Mouse (Mus musculus) frontal cortex, postnatal 25 days (tissue): ENCODE data around the gene Ryk.

Source experiments
- DNase-seq, 2 experiments: peaks; one replicate each; pipeline ENCODE4 v3.0.0; 2022; ENCODE audit warnings: low spot score in 2 of 2

The Ryk gene

GRCm38 (mm10) chr9:102834742-102835591 is at the start of gene Ryk:
Gene Ryk (plus strand): TSS chr9:102834917.
- peak; percentile 56 to 60 for DNase-seq

- DNase-seq: no peak
Observed at GRCm38 (mm10) chr9:102789491-102789890, 45.2 kb upstream of the Ryk start.

- no peak for DNase-seq
Observed at GRCm38 (mm10) chr9:102791845-102792244, 42.9 kb upstream of the Ryk start.

- DNase-seq: no peak
Observed at GRCm38 (mm10) chr9:102792836-102793235, 41.9 kb upstream of the Ryk start.

GRCm38 (mm10) chr9:102793286-102793809 is 41.4 kb upstream of the Ryk start:
- no peak for DNase-seq

GRCm38 (mm10) chr9:102798406-102798805 is 36.3 kb upstream of the Ryk start:
- no peak for DNase-seq

GRCm38 (mm10) chr9:102806056-102806573 is 28.6 kb upstream of the Ryk start:
- DNase-seq: no peak

GRCm38 (mm10) chr9:102811192-102811591 is 23.5 kb upstream of the Ryk start:
- DNase-seq: no peak

GRCm38 (mm10) chr9:102818228-102818627 is 16.5 kb upstream of the Ryk start:
- no peak for DNase-seq

GRCm38 (mm10) chr9:102828604-102829003 is 6.1 kb upstream of the Ryk start:
- no peak for DNase-seq

- no peak for DNase-seq
Observed at GRCm38 (mm10) chr9:102831541-102831940, 3.2 kb upstream of the Ryk start.

- no peak for DNase-seq
Observed at GRCm38 (mm10) chr9:102834414-102834741, 339 bp upstream of the Ryk start.

GRCm38 (mm10) chr9:102836279-102836678 is 1.6 kb downstream of the Ryk start:
- DNase-seq: no peak

GRCm38 (mm10) chr9:102840792-102841778 is 6.4 kb downstream of the Ryk start:
- no peak for DNase-seq

GRCm38 (mm10) chr9:102841832-102842231 is 7.1 kb downstream of the Ryk start:
- no peak for DNase-seq

- no peak for DNase-seq
Observed at GRCm38 (mm10) chr9:102842498-102842897, 7.8 kb downstream of the Ryk start.

GRCm38 (mm10) chr9:102843577-102843976 is 8.9 kb downstream of the Ryk start:
- no peak for DNase-seq

- no peak for DNase-seq
Observed at GRCm38 (mm10) chr9:102845851-102846250, 11.1 kb downstream of the Ryk start.

GRCm38 (mm10) chr9:102846348-102846747 is 11.6 kb downstream of the Ryk start:
- DNase-seq: no peak

- DNase-seq: no peak
Observed at GRCm38 (mm10) chr9:102852076-102853022, 17.6 kb downstream of the Ryk start.

- DNase-seq: no peak
Observed at GRCm38 (mm10) chr9:102857856-102858255, 23.1 kb downstream of the Ryk start.
